Mouse (Mus musculus): ENCODE measurements around the gene Gm6592.
"Not testable (repeated sequence)": the region's sequence is repeated elsewhere in the genome, so short reads cannot be mapped to it uniquely, and the experiment has no call there.

The Gm6592 gene

DNA sequence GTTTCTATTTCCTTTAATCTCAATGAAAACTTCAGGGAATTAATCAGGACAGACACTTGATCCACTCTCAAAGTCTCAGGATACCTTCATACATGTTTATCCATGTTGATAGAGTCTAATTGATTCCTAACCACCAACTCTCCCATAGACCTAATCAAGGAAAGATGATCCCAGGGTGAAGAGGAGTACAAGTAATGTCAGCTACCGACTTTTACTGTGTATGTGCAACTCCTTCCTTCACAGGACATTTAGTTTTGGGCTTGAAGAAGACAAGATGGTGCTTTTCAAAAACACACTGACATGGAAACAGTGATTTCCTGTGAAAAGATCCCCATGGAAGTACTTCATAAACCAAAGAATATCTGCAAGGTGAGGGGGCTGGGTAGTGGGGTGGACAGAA, at the start of gene Gm6592:
Gene Gm6592, plus strand, starts transcription at position 301 of the 400 bp plus-strand sequence.
- in situ Hi-C loops (cut with MboI; ENCODE audit: low sequenced_read_pairs): no loop called here

DNA sequence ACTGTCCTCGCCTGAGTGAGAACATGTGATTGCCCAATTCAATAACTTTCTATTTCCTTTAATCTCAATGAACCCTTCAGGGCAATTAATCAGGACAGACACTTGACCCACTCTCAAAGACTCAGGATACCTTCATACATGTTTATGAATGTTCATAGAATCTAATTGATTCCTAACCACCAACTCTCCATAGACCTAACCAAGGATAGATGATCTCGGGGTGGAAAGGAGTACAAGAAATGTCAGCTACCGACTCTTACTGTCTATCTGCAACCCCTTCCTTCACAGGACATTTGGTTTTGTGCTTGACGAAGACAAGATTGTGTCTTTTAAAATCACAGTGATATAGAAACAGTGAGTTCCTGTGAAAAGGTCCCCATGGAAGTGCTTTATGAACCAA, 40.4 kb upstream of the Gm6592 start, which contains the start of gene Ssxb5:
Gene Ssxb5, plus strand, starts transcription at position 301 of the 400 bp plus-strand sequence.
- in situ Hi-C loops (cut with MboI; ENCODE audit: low sequenced_read_pairs): not testable (repeated sequence)

DNA sequence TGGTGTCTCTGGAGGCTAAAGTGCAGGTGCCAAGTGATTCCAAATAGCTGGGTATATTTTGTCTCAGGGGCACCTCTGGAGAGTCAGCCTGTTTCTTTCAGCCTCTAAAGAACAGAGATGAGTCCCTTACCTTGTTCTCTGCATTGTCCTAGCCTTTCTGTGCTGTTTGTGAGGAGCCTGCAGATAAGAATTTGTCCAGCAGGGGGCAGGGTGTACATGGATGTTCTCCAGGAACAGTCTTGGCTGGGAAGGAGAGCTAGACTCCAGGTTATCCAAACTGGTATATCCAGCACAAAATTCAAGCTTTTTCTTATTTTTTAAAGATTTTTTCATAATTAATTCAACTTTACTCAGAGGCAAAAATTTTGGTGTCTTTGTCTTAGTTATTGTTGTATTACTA, 11.8 kb upstream of the Gm6592 start:
- in situ Hi-C loops (cut with MboI; ENCODE audit: low sequenced_read_pairs): no loop called here

DNA sequence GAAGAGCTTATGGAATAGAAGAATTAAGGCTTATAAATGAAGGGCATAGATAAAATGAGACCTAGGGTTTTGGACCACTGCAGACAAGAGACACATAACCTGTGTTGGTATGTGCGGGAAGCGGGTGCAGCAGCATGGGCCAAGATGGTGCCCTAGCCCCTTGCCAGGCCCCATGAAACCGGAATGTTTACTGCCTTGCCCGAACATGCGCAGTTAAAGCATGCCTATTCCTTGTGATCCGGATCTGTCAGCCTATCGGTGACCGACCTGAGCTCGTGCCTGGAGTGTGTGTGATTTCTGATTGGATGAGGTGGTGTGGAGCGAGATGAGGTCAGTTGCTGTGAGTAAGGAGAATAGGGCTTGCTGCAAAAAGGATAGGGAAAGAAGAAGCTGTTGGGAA, 8.7 kb downstream of the Gm6592 start:
- in situ Hi-C loops (cut with MboI; ENCODE audit: low sequenced_read_pairs): no loop called here

DNA sequence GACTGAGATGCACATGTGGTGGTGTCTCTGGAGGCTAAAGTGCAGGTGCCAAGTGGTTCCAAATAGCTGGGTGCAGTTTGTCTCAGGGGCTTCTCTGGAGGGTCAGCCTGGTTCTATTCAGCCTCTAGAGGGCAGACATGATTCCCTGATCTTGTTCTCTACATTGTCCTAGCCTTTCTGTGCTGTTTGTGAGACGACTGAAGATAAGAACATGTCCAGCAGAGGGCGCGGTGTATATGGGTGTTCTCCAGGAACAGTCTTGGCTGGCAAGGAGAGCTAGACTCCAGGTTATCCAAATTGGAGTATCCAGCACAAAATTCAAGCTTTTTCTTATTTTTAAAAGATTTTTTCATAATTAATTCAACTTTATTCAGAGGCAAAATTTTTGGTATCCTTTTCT, 20.5 kb downstream of the Gm6592 start:
- in situ Hi-C loops (cut with MboI; ENCODE audit: low sequenced_read_pairs): not testable (repeated sequence)

DNA sequence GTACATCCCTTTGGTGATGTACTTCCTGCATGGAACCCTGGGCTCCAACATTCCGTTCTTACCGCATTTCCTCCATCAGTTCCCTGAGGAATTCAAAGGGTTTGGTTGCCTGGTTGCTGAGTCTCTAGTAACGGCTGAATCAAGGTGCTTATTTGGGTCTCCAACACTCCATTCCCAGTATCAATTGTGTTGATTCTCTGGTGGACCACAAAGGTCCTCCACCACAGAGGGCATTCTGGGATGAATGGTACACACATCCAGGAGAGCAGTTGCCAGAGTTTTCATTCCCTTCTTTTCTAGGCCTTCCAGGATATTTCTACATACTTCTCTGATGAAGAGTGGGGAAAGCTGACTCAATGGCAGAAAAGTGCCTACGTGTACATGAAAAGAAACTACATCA, 30.2 kb downstream of the Gm6592 start, which contains the start of gene Gm5751:
Gene Gm5751, plus strand, starts transcription at position 301 of the 400 bp plus-strand sequence.
- in situ Hi-C loops (cut with MboI; ENCODE audit: low sequenced_read_pairs): not testable (repeated sequence)

DNA sequence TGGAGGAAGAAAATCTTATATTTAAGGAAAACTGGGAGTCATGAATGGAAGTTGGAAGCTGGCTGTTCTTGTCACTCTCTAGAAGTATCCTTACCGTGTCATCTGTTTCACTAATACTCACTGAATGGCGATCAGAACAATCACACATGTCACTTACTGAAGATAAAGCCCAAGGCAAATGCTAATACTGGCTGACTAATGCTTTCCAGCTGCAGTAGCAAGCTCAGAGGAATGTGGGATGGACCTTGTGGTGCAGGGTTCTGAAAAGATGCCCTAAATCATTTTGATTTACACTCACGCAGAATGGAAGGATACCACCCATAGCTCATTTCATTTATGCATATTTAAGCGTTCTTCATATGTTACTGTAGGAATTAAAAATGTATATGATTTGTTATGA, 40.5 kb downstream of the Gm6592 start:
- in situ Hi-C loops (cut with MboI; ENCODE audit: low sequenced_read_pairs): no loop called here

DNA sequence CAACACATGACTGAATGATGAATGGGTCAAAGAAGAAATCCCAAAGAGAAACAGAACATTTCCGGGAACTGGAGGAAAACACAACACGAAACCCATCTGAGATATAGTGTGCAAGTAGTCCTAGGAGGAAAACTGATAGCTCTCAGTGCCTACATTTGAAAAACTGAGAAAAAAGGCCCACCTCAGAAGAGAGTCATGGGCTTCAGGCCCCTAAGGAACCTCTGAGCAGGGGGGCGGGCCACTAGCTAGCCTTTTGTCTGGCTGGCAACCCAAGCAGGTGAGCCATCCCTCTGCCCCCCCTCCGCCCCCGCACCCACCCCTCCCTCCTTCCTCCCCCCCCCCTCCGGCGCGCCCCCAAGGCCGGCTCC, 48.2 kb downstream of the Gm6592 start:
- in situ Hi-C loops (cut with MboI; ENCODE audit: low sequenced_read_pairs): no loop called here

DNA sequence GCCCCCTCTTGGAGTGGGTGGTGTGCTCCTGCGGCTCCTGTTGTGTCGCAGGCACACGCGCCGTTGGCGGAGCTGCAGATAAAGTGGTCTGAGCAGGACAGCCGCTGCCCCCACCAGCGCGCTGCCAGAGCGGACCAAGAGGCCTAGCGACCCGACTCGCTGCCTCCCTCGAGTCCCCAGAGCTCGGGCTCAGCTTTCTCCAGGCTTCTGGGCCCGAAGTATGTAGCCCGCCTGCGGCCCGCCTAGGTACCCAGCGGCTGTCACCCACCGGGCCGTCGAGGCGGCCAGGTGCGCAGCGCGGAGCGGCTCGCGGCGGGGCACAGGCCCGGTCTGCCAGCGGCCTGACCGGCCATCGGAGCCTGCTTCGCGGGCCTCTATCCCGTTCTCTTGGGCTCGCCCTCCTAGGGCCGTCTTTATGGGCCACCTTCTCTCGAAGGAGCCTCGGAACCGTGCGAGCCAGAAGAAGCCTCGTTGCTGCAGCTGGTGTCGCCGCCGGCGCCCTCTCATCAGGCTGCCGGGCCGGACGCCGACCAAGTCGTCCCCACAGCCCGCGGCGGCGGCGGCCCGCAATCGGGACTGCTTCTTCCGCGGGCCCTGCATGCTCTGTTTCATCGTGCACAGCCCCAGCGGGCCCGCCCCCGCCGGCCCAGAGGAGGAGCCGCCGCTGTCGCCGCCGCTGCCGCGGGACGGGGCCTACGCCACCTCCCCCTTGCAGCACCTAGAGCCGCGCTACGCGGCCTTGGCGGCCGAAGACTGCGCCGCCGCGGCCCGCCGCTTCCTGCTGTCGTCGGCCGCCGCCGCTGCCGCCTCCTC, 48.8 kb downstream of the Gm6592 start, which contains the start of gene B630019K06Rik:
Gene B630019K06Rik, plus strand, starts transcription at position 40 of the 813 bp plus-strand sequence.
- in situ Hi-C loops (cut with MboI; ENCODE audit: low sequenced_read_pairs): no loop called here

DNA sequence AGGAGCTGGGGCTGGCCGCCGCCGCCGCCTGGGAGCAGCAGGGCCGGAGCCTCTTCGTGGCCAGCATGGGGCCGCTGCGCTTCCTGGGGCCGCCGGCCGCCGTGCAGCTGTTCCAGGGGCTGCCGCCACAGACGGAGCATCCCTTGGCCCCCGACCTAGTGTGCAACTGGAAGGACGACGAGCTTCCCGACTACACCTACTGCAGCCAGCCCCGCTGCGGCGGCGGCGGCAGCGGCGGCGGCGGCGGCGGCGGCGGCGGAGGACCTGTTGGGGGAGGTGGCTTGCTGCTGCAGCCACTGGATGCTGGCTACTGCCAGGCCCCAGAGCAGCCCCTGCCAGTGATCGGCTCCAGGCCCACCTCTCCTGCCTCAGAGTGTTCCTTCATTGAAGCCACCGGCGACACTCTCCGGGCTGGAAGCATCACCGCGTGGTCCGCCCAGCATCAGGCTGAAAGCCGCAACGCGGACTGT, 49.4 kb downstream of the Gm6592 start:
- in situ Hi-C loops (cut with MboI; ENCODE audit: low sequenced_read_pairs): no loop called here
